Mouse (Mus musculus): Measurements from ENCODE around the gene Lysmd2.

DNA sequence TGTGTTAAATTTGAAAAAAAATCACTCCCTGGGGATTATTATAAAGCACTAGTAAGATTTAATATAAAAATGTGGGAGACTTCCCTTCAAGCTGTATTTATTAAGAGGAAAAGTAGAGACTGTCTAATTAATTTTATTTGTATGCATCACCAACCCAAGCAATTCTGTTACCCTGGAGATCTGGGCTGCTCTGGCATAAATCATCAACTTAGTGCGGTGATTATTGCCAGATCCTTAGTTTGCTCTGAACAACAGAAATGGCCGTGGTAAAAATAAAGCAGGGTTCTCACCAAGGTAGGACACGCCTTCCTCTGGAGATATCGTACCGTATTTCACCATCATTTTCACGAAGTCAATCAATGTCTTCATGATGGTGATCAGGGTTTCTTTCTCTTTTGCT, 39.8 kb downstream of the Lysmd2 start:
- TF ChIP-seq CTCF (IDR thresholded peaks at IDR 0.05; ENCODE audit: control insufficient read depth, insufficient read depth, insufficient read length) (no peak), USF1 (IDR thresholded peaks at IDR 0.05; ENCODE audit: low read depth) (no peak), MAX (IDR thresholded peaks at IDR 0.05) (no peak), MYOD1 (IDR thresholded peaks at IDR 0.05; ENCODE audit: control insufficient read depth, insufficient read length, low read depth) (no peak), CEBPB (IDR thresholded peaks at IDR 0.05; ENCODE audit: low read depth) (no peak), MYOG (IDR thresholded peaks at IDR 0.05; ENCODE audit: control insufficient read depth, extremely low read depth, insufficient read length) (no peak)
